Mouse (Mus musculus) cerebellum, adult 2 months (tissue): Measurements from ENCODE around the gene Prkce.

Experiments
- CTCF ChIP-seq: fragments of 200-500 bp; IDR thresholded peaks from 2 replicates; pipeline ENCODE4 v1.5.1; 2011; ENCODE audit warnings: low read depth, mild to moderate bottlenecking, control low read depth, low read length, moderate library complexity, borderline replicate concordance; ENCODE audit not compliant: insufficient read depth
- POLR2A ChIP-seq: fragments of 200-500 bp; IDR thresholded peaks from 2 replicates; pipeline ENCODE4 v1.6.1; 2011; ENCODE audit warnings: low read length, control low read depth, borderline replicate concordance; ENCODE audit not compliant: insufficient read depth

GRCm38 (mm10) chr17:86170164-86170958, 2.8 kb downstream of the Prkce start:
- no peak for TF ChIP-seq CTCF
- TF ChIP-seq POLR2A = no peak
